Mouse (Mus musculus) cerebellum, adult 18-20 months (tissue): Measurements from ENCODE around the gene Brd3os.

Experiments
- DNase-seq, 2 experiments: peaks; one replicate each; pipeline ENCODE4 v3.0.0; 2021

Gene Brd3os

DNA sequence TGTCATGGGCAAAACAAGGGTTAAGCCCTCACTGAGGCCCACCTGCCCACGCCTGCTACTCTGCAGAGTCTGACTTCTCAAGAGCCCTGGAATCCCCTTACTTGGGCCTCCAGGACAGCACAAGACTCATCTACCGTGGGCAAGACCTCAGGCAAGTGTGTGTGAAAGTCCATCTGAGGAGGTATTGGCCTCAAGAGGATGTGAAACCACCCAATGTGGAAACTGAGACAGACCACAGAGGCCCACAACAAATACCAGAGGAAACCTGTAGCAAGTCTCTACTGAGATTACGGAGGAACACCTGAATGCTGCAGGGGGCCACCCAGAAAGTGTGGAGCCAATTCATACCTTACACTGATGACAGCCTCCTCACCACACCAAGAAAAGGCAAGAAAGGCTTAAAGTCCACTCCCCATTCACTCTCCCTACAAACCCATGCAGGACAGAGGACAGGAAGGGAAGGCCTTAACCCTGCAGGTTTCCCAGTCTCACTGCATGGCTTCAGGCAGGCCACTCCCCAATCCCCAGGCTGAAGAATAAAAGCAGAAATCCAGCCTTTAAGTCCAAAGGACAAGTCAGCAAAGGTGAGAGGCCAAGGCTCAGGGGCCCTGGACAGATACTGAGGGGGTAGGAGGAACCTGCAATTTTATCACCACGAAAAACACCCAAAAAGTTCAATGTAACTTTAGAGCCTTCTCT, 27.3 kb downstream of the Brd3os start:
- DNase-seq, result no peak

DNA sequence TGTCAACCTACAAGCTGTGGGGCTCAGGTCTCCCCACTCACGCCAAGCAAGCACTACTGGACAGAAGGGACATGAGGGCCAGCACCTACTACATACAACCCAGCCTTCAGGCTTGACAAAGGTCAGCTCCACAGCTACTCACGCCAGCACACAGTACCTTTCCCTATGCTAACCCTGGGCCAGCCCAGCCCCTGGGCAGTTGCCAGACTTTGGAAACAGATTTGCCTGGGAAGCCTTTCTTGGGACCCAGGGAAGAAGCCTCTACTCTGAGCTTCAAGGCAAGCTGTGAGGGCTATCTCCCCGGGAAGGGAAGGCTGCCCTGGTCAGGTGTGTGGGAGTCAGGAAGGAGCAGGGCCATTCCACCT, 27.8 kb downstream of the Brd3os start:
- DNase-seq, result no peak

DNA sequence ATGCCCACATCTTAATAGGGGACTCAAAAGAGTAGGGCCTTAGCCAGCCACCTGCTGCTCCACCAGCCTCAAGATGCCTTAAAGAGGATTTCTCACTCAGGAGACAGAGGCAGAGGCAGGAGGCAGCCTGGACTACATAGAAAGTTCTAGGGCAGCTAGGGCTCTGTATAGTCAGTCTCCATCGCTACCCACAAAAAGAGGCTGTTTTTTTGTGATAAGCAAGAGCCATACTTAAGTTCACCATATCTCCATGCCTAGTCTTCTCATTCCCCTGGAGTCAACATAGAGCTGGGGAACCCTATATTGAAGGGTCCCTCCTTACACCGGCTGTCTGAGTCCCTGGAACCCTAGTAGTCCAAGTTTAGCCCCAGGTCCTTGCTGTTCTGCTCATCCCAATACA, 28.4 kb downstream of the Brd3os start:
- no peak for DNase-seq

DNA sequence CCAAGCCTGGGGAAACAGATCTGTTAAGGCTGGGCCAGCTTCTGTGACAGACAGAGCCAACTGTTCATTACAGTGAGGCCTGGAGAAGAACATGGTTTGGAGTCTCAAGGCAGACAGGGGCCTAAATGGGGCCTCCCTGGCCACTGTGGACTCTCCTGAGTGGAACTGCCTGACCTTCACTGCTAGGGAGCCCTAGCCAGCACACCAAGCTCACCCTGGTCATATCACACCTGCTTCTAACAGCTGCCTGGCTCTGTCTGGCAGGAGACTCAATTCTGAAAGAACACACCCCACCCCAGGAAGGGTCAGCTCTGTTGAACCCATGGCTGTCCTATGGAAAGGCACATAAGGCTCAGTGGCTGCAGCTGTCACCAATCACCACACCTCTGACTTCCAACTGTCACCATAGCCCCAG, 29.1 kb downstream of the Brd3os start:
- DNase-seq, result no peak

- DNase-seq, result no peak
Observed at GRCm38 (mm10) chr2:27473061-27473765, 31.1 kb downstream of the Brd3os start.

DNA sequence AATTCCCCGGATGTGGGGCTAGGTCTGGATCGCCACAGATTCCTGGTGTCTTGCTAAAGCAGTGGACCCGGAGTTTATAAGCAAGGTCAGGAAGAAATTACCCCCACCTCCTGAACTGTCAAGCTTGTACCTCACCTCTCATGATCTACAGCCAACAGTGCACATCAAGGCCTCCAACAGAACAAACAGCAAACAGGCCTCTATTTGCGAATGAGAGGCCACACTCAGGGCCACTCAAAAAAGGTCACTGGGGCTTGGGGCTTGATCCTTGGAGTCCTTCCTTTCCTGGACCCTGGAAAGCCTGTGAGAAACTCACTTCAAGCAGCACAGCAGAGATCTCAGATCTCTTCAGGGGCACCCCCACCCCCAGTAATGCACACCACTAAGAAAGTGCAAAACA, 31.8 kb downstream of the Brd3os start:
- no peak for DNase-seq

DNA sequence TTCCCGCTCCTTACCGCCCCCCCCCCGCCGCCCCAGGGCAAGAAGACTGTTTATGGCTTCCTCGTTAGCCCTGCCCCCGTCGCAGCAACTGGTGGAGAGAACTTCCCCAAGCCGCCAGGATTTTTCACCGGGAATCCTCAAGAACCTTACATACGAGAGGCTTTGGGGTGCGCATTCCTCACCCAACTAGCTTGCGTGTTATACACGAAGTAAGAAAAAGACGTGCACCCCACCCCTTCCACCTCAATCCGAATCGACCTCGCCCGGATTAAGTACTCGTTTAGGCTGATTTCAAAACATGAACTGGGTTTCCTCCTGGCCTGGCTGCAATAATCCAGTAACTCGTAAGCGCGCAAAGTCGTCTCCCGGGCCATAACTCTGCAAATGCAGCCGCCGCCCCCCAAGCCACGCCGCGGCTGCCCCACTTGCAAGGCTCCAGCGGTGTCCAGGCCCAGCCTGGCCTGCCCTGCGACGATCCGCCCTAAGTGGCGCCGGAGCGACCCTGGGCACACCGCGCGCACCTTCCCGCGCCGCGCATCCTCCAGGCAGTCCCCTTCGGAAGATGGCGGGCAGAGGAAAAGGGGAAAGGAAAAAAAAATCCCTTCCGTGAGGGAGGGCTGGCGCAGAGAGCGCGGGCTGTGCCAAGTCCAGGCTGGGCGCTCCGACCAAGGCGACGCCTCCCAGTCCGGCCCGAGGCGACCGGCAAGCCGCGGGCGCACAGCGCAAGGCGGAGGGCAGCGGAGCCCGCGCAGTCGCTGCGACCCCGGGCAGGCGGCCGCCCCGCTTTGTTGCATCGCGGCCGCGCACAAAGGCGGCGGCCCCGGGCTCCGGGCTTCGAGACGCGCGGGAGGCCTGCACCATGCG, 32.7 kb downstream of the Brd3os start:
- DNase-seq, result peak in 1 of 2 experiments; percentile 48

DNA sequence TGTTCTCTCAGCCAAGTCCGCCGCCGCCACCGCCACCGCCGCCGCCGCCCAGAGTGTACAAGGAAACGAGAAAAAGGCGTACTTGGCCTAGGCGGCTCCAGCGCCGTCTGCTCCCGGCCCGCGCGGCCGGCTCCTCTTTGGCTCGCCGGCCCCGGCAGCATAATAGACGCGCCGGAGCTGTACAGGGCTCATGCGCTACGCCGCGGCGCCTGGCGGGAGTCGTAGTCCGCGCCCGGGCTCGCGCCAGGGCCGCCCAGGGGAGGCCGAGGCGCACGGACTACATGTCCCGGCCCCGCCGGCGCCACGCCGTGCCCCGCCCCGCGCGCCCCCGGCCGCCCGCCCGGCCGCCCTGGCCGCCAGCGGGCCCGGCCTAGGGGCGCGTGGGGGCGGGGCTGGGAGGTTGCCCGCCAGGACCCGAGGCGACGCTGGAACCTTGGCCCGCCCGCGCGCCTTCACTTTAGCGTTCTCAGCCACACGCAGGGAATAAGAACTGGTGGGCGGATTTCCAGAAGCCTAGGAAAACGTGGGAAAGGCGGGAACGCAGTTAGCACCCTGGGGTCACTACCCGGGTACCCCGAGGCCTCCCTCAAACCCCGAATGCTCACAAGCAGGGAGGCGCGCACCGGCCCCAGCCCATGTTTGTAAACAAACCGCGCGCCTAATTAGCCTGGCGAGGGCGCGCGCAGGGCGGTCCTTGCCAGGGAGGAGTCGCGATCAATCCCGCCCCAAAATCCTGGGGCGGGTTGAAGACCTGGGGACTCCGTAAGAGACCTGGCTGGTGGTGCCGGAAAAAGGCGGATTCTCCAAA, 33.6 kb downstream of the Brd3os start:
- peak; percentile 92 to 97 for DNase-seq

GRCm38 (mm10) chr2:27476303-27477192, 34.4 kb downstream of the Brd3os start:
- DNase-seq, result peak; percentile 67 to 69

DNA sequence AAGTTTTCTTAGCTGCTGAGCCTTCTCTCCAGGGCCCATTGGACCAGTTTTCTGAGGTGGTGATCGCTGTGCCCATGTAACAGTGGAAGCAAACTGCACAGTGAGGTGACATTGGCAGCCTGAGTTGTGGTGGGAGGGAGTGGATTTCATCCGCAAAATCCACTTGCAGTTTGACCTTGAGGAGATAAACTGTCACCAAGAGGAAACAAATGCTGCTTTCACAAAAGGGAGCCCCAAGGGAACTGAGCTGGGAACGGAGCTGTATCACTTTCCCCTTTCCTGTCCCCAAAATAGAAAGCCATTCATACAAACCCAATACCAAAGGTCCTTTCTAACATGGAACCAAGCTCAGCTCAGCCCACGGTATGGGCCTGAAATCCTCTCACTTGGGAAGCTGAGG, 37.7 kb downstream of the Brd3os start:
- no peak for DNase-seq

- no peak for DNase-seq
Observed at GRCm38 (mm10) chr2:27480367-27480766, 38.2 kb downstream of the Brd3os start.

DNA sequence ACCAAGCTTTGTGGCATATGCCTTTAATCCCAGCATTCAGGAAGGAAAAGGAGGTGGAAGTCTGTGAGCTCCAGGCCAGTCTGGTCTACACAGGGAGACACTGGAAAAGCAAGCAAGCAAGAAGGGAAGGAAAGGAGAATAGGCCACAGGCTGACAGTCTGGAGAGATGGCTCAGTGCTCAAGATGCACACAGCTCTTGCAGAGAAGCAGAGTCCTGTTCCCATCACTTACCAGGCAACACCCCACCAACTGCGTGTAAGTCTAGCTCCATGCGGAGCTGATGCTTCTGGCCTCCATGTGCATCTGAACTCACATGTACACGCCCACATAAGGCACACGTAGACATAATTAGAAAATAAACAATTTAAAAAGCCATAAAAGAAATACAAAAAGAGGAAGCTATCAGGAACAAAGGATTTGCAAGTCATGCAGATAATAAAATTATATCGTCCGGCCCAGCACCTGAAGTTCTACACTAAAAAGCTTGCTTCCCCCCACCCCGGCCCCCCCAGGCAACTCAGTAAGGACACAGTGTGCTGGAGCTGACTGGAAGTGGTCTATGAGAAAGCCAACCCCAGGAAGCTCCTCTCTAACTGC, 40.2 kb downstream of the Brd3os start:
- no peak for DNase-seq

DNA sequence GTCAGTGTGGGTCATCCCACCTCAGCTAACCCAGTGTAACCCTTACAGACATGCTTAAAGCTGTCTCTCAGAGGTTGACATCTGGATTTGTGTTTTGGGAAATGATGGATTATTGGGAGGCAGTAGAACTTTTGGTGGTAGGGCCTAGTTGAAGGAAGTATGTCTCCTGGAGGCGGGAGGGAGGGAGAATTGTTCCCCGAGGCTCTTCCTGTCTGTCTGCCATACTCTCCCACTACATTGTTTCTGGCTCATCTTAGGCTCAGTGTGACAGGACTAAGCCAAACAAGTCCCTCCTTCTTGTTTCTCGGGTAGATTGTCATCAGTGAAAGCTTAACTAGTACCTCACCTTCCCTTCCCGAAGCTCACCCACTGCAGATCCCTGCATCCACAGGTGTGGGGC, 44.6 kb downstream of the Brd3os start:
- no peak for DNase-seq

- no peak for DNase-seq
Observed at GRCm38 (mm10) chr2:27487336-27488049, 45.4 kb downstream of the Brd3os start.

DNA sequence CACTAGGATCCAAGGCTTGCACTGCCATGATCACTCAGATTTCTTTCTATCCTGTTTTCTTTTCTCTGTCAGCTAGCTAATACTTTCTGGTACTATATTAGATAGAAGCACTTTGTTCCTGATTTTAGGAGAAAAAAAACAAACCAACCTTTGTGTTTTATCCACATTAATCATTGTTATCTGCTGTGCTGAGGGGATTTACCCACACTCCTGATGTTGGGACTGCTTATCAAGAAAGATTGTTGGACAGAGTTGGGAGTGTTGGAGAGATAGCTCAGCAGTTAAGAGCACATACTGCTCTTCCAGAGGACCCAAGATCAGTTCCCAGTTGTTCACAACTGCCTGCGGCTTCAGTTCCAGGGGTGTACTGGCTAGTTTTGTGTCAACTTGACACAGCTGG, 46.2 kb downstream of the Brd3os start:
- DNase-seq, result no peak

DNA sequence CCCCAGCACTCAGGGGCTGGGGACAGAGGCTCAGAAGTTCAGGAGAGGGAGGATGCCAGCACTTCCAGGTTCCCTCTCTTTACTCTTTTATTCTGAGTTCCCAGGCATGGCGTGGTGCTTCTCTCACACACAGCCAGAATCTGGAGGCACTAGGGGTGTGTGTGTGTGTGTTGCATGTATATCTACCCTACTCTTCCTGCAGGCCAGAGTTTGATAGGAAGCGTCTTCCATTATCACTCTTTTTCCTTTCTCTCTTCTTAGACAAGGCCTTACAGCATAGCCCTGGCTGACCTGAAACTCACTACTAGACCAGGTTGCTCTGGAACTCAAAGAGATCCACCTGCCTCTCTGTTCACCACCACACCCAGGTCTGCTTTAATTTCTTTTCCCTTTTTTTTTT, 48.8 kb downstream of the Brd3os start:
- no peak for DNase-seq
